In genomic region chr12:26532823-26533640, GRCm38 (mm10) we compare ENCODE assay signal across 8 mouse cellular contexts.
DNase-seq lines count a peak whose midpoint lies in the region; ATAC-seq lines count a peak whose summit lies in the region.

No protein-coding gene starts in this region.

- H3K27me3 ChIP-seq in hindbrain, embryonic 16.5 days (replicated peaks; ENCODE audit: control insufficient read depth, insufficient read depth, low read length), result no peaks in the 10 kb centered on the region

- no peaks in the 10 kb centered on the region for H3K9me3 ChIP-seq in hindbrain, embryonic 16.5 days (ENCODE audit: control insufficient read depth, low read length)

- H3K4me2 ChIP-seq in hindbrain, embryonic 16.5 days (ENCODE audit: low read length), result peak overlapping the region; percentile 26

- no peak overlapping the region; the same call in 1 of the 2 replicates for H3K9ac ChIP-seq in hindbrain, embryonic 16.5 days (ENCODE audit: low read depth, low read length)

- H3K4me1 ChIP-seq in hindbrain, embryonic 16.5 days (ENCODE audit: control insufficient read depth, insufficient read depth, low read depth, low read length), result peaks cover 15% of the 10 kb centered on the region

- peak; percentile 93 for ATAC-seq in hindbrain, embryonic 16.5 days
- ATAC-seq in megakaryocyte-erythroid progenitor cell, adult 5-6 weeks (replicated peaks; ENCODE audit: low FRiP score, low TSS enrichment, poor library complexity, severe bottlenecking), result peak; percentile 91

- peak; percentile 33 for DNase-seq in WW6 (ENCODE audit: low read depth, low spot score)
- peak; percentile 71 for DNase-seq in cerebellum, adult 9-11 months
- DNase-seq in frontal cortex, adult 2 months (ENCODE audit: extremely low spot score in 1 of 2, low spot score in 1 of 2), result peak; percentile 38 to 90
- peak; percentile 81 to 82 for DNase-seq in left cerebral cortex, adult 18-20 months (ENCODE audit: low spot score in 2 of 2)
- peak; percentile 43 to 64 for DNase-seq in right cerebral cortex, postnatal 36 days (ENCODE audit: low spot score in 2 of 2)
- peak; percentile 54 to 76 for DNase-seq in urinary bladder, postnatal 4 days (ENCODE audit: low spot score in 2 of 2)

- no peak overlapping the region for H3K4me3 ChIP-seq in hindbrain, embryonic 16.5 days (ENCODE audit: low read length)

- 24% methylated on average over 13 of the region's 13 CpGs for WGBS in hindbrain, embryonic 16.5 days

- no peaks in the 10 kb centered on the region for H3K36me3 ChIP-seq in hindbrain, embryonic 16.5 days (ENCODE audit: control insufficient read depth, insufficient read depth, low read length)

- peak overlapping the region; percentile 15 for H3K27ac ChIP-seq in hindbrain, embryonic 16.5 days (ENCODE audit: low read depth, low read length)
